Mouse (Mus musculus) kidney, adult 2 months (tissue): ENCODE measurements around the gene Rgs16. TPM values are rescaled to one million over a fixed set of nuclear protein-coding genes. Genes with fewer than 3 reads are reported as not detected.

Experiments
- DNase-seq: peaks from one replicate; pipeline ENCODE4 v3.0.0; 2021
- H3K27ac ChIP-seq: fragments of 200-500 bp; 2 replicates; pipeline ENCODE4 v1.5.1; 2012; ENCODE audit warnings: low read depth, low read length, control low read depth, inconsistent platforms; ENCODE audit not compliant: insufficient read depth
- H3K27me3 ChIP-seq: fragments of 200-500 bp; replicated peaks from 2 replicates; pipeline ENCODE4 v1.6.1; 2012; ENCODE audit warnings: mild to moderate bottlenecking, moderate library complexity, low read length, inconsistent platforms; ENCODE audit not compliant: control insufficient read depth, insufficient read depth
- H3K36me3 ChIP-seq: fragments of 200-500 bp; 2 replicates; pipeline ENCODE4 v1.6.1; 2012; ENCODE audit warnings: mild to moderate bottlenecking, moderate library complexity, low read length, inconsistent platforms; ENCODE audit not compliant: control insufficient read depth, insufficient read depth
- H3K4me1 ChIP-seq: fragments of 200-500 bp; 2 replicates; pipeline ENCODE4 v1.6.1; 2011; ENCODE audit warnings: low read length; ENCODE audit not compliant: control insufficient read depth, insufficient read depth
- H3K4me3 ChIP-seq: fragments of 200-500 bp; 2 replicates; pipeline ENCODE4 v1.5.1; 2011; ENCODE audit warnings: mild to moderate bottlenecking, low read depth, low read length, control low read depth; ENCODE audit not compliant: insufficient read depth
- CTCF ChIP-seq: fragments of 200-500 bp; conservative IDR thresholded peaks from 2 replicates; pipeline ENCODE4 v1.5.1; 2011; ENCODE audit warnings: low read depth, mild to moderate bottlenecking, control low read depth, low read length, moderate library complexity, mixed read lengths; ENCODE audit not compliant: insufficient read depth, insufficient read length
- POLR2A ChIP-seq: fragments of 200-500 bp; IDR thresholded peaks from one replicate; pipeline ENCODE4 v1.6.1; 2011; ENCODE audit warnings: low read depth, low read length, control low read depth
- whole genome bisulfite sequencing: fragments of 180-500 bp; shearing (Covaris S2); methylation state at CpG from one replicate; pipeline ENCODE4 v1.1.7; 2018; 5-methylcytosine and 5-hydroxymethylcytosine counted together
- polyA plus RNA-seq: library from polyadenylated mRNA; depleted of rRNA; stranded (reverse); fragments of >200 nt; gene quantifications from 2 replicates; pipeline ENCODE4 v1.2.3, GENCODE M21; 2012

Gene Rgs16
- polyA plus RNA-seq, 1 experiment: 0.61 TPM

GRCm38 (mm10) chr1:153736096-153736495 lies 4.1 kb upstream of the Rgs16 start:
- Histone ChIP-seq H3K4me1 (no peaks in the 10 kb centered on the region), H3K36me3 (no peaks in the 10 kb centered on the region), H3K27me3 (no peaks in the 10 kb centered on the region), H3K4me3 (no peak overlapping the region), H3K27ac (no peak overlapping the region)
- DNase-seq: no peak
- no peak for TF ChIP-seq CTCF
- TF ChIP-seq POLR2A: no peak
- WGBS: 64% methylated on average over 6 of the region's 6 CpGs

GRCm38 (mm10) chr1:153737101-153738085 lies 2.8 kb upstream of the Rgs16 start:
- H3K36me3 ChIP-seq: no peaks in the 10 kb centered on the region
- H3K27ac ChIP-seq: no peak overlapping the region
- TF ChIP-seq POLR2A (no peak), CTCF (no peak)
- H3K4me1 ChIP-seq: no peaks in the 10 kb centered on the region
- H3K27me3 ChIP-seq: no peaks in the 10 kb centered on the region
- WGBS: 70% methylated on average over 9 of the region's 9 CpGs
- DNase-seq: no peak
- no peak overlapping the region for H3K4me3 ChIP-seq

- 25% methylated on average over 13 of the region's 13 CpGs for WGBS
- no peak overlapping the region for H3K4me3 ChIP-seq
- no peak overlapping the region for H3K27ac ChIP-seq
- TF ChIP-seq POLR2A: no peak
- no peak for TF ChIP-seq CTCF
- no peaks in the 10 kb centered on the region for H3K36me3 ChIP-seq
- no peaks in the 10 kb centered on the region for H3K4me1 ChIP-seq
- H3K27me3 ChIP-seq: no peaks in the 10 kb centered on the region
- DNase-seq: no peak
Observed at GRCm38 (mm10) chr1:153739437-153740015, 623 bp upstream of the Rgs16 start.

DNA sequence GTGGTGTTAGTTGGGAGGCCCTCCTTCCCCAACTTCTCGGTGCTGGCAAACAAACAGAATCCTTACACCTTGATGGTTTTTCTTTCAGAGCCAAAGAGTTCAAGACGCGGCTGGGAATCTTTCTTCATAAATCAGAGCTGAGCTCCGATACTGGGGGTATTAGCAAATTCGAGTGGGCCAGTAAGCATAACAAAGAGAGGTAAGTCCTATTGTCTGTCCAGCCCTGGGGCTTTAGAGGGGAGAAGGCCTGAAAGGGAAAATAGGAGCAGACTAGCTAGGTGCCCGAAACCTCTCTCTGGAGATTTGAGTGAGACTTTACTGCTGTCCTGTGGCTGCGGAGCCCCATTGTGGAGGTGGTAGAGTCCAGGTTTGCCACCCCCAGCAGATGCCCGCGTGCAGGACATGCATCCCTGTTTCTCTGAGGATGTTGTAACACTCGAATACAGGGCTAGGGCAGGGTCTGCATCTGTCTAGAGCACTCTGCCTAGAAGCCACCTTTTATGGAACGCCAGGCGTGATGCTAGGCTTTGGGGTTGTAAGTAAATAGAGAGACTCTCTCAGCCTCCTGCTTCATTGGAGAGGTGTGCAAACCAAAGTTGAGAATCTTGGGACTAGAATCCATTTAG lies 739 bp downstream of the Rgs16 start:
- no peaks in the 10 kb centered on the region for H3K27me3 ChIP-seq
- no peak overlapping the region; the same call in 1 of the 2 replicates for H3K4me3 ChIP-seq
- TF ChIP-seq POLR2A (no peak), CTCF (no peak)
- no peak for DNase-seq
- 67% methylated on average over 12 of the region's 12 CpGs for WGBS
- H3K36me3 ChIP-seq: no peaks in the 10 kb centered on the region
- no peak overlapping the region for H3K27ac ChIP-seq
- H3K4me1 ChIP-seq: no peaks in the 10 kb centered on the region

- no peaks in the 10 kb centered on the region for H3K4me1 ChIP-seq
- TF ChIP-seq CTCF: no peak
- no peak for TF ChIP-seq POLR2A
- H3K36me3 ChIP-seq: no peaks in the 10 kb centered on the region
- no peaks in the 10 kb centered on the region for H3K27me3 ChIP-seq
- H3K27ac ChIP-seq: no peak overlapping the region
- no peak overlapping the region for H3K4me3 ChIP-seq
- DNase-seq: no peak
- 70% methylated on average over 18 of the region's 18 CpGs for WGBS
Observed at GRCm38 (mm10) chr1:153741551-153742316, 1.6 kb downstream of the Rgs16 start.

- peak; percentile 75 for DNase-seq
- Histone ChIP-seq H3K4me3 (no peak overlapping the region), H3K4me1 (no peaks in the 10 kb centered on the region), H3K27me3 (no peaks in the 10 kb centered on the region), H3K36me3 (no peaks in the 10 kb centered on the region), H3K27ac (no peak overlapping the region)
- 38% methylated on average over 11 of the region's 11 CpGs for WGBS
- peak; percentile 89 for TF ChIP-seq CTCF
- TF ChIP-seq POLR2A: no peak
Observed at GRCm38 (mm10) chr1:153742374-153743155, 2.4 kb downstream of the Rgs16 start.
